Mouse (Mus musculus) limb, embryonic 12.5 days (tissue): ENCODE data around the gene H2al1a. TPM values are rescaled to one million over a fixed set of nuclear protein-coding genes. Genes with fewer than 3 reads are reported as not detected.
A peak's percentile ranks its signal among the peaks of the same experiment; 100 is the strongest.

Experiments
- ATAC-seq: fragments of 200-750 bp; cut with Nextera tagmentation; 2 replicates; pipeline ENCODE4 v1.8.0; 2017; ENCODE audit warnings: low read depth, moderate TSS enrichment; ENCODE audit not compliant: insufficient number of reproducible peaks, insufficient read depth, low FRiP score, low TSS enrichment
- H3K27ac ChIP-seq: fragments of 300-500 bp; sonication (generic); 2 replicates; pipeline ENCODE4 v1.5.1; 2016; ENCODE audit warnings: mild to moderate bottlenecking, moderate library complexity
- H3K27me3 ChIP-seq: fragments of 300-500 bp; sonication (generic); 2 replicates; pipeline ENCODE4 v1.6.1; 2016; ENCODE audit warnings: mild to moderate bottlenecking, moderate library complexity
- H3K36me3 ChIP-seq: fragments of 300-500 bp; sonication (generic); 2 replicates; pipeline ENCODE4 v1.6.1; 2016; ENCODE audit warnings: mild to moderate bottlenecking, moderate library complexity
- H3K4me1 ChIP-seq: fragments of 300-500 bp; sonication (generic); replicated peaks from 2 replicates; pipeline ENCODE4 v1.6.1; 2016
- H3K4me2 ChIP-seq: fragments of 300-500 bp; sonication (generic); 2 replicates; pipeline ENCODE4 v1.6.1; 2016; ENCODE audit warnings: mild to moderate bottlenecking, moderate library complexity
- H3K4me3 ChIP-seq: fragments of 300-500 bp; sonication (generic); replicated peaks from 2 replicates; pipeline ENCODE4 v1.5.1; 2016; ENCODE audit warnings: mild to moderate bottlenecking
- H3K9ac ChIP-seq: fragments of 300-500 bp; sonication (generic); replicated peaks from 2 replicates; pipeline ENCODE4 v1.6.1; 2016; ENCODE audit warnings: mild to moderate bottlenecking, moderate library complexity
- H3K9me3 ChIP-seq: fragments of 300-500 bp; sonication (generic); 2 replicates; pipeline ENCODE4 v1.6.1; 2016; ENCODE audit warnings: mild to moderate bottlenecking, moderate library complexity
- WGBS: fragments of 180-500 bp; shearing (Covaris S2); methylation state at CpG from one replicate; pipeline ENCODE4 v1.1.7; 2016; 5-methylcytosine and 5-hydroxymethylcytosine counted together
- polyA plus RNA-seq: library from polyadenylated mRNA; unstranded; fragments of >200 nt; fragmentation: Nextera tagmentation; extraction: Ambion mirVana; gene quantifications from 2 replicates; pipeline ENCODE4 v1.2.1, GENCODE M21; 2016

Gene H2al1a
- polyA plus RNA-seq, 1 experiment from 2014 or later, result not detected

DNA sequence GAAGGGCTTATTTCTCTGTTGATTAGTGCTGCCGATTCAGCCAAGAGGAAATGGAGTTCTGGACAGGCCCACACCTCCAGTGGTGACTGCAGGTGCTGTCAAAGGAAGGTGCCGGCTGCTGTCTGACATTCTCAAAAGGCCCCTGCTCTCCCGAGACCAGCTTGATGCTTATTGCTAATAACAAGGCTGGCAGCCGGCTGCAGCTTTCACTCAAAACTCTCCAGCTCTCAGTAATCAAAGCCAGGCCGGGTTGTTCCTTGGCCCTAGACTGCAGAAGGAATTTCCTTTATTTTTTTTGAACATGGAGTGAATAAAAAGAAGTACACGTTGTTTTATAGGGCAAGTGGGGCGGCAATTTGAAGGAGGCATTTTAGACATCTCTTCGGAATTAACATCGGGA is 46.7 kb downstream of the H2al1a start:
- Histone ChIP-seq H3K9ac (no peak overlapping the region), H3K4me3 (no peak overlapping the region), H3K36me3 (no peaks in the 10 kb centered on the region), H3K9me3 (no peaks in the 10 kb centered on the region), H3K27ac (peak overlapping the region; percentile 59), H3K27me3 (peaks cover 3% of the 10 kb centered on the region; the same call in 1 of the 2 replicates), H3K4me2 (peak overlapping the region; percentile 27; the same call in 1 of the 2 replicates), H3K4me1 (peaks cover 9% of the 10 kb centered on the region; the same call in 1 of the 2 replicates)
- WGBS, result 24% methylated on average over 9 of the region's 9 CpGs
- ATAC-seq, result peak; percentile 42; the same call in 1 of the 2 replicates

GRCm38 (mm10) chrX:11346756-11347155 is 47.7 kb downstream of the H2al1a start:
- Histone ChIP-seq H3K4me2 (no peak overlapping the region), H3K27me3 (peaks cover 9% of the 10 kb centered on the region; the same call in 1 of the 2 replicates), H3K27ac (no peak overlapping the region), H3K9ac (no peak overlapping the region), H3K4me1 (peaks cover 9% of the 10 kb centered on the region; the same call in 1 of the 2 replicates), H3K9me3 (no peaks in the 10 kb centered on the region), H3K36me3 (no peaks in the 10 kb centered on the region), H3K4me3 (no peak overlapping the region)
- 88% methylated on average over 3 of the region's 3 CpGs for WGBS
- ATAC-seq, result no peak

Other genes with a start within 250 kb of the H2al1a start
- gene H2al1b, start 3.2 kb downstream of the H2al1a start, polyA plus RNA-seq, result not detected in 2 replicates
- gene H2al1c, start 6.4 kb downstream of the H2al1a start, polyA plus RNA-seq, result not detected in 2 replicates
- not detected in 2 replicates for gene H2al1d, start 9.6 kb downstream of the H2al1a start, polyA plus RNA-seq
- not detected in 2 replicates for gene H2al1e, start 12.7 kb downstream of the H2al1a start, polyA plus RNA-seq
- not detected in 2 replicates for gene H2al1f, start 15.9 kb downstream of the H2al1a start, polyA plus RNA-seq
- gene H2al1g, start 19.0 kb downstream of the H2al1a start, polyA plus RNA-seq, result not detected in 2 replicates
- gene H2al1h, start 22.2 kb downstream of the H2al1a start, polyA plus RNA-seq, result not detected in 2 replicates
- not detected in 2 replicates for gene H2al1i, start 25.4 kb downstream of the H2al1a start, polyA plus RNA-seq
- gene H2al1j, start 28.6 kb downstream of the H2al1a start, polyA plus RNA-seq, result not detected in 2 replicates